Mouse (Mus musculus) limb, embryonic 11.5 days (tissue): ENCODE results near the gene Lrg1. TPM values are rescaled to one million over a fixed set of nuclear protein-coding genes. Genes with fewer than 3 reads are reported as not detected.

Source experiments
- ATAC-seq: fragments of 200-750 bp; cut with Nextera tagmentation; 2 replicates; pipeline ENCODE4 v1.8.0; 2017; ENCODE audit warnings: low read depth; ENCODE audit not compliant: insufficient number of reproducible peaks, low FRiP score, low TSS enrichment
- DNase-seq: peaks from one replicate; pipeline ENCODE4 v3.0.0-alpha.2; 2015; ENCODE audit warnings: low spot score
- H3K27ac ChIP-seq: fragments of 300-500 bp; sonication (generic); replicated peaks from 2 replicates; pipeline ENCODE4 v1.5.1; 2014; ENCODE audit warnings: low read depth, mild to moderate bottlenecking, low read length
- H3K27me3 ChIP-seq: fragments of 300-500 bp; sonication (generic); 2 replicates; pipeline ENCODE4 v1.6.1; 2014; ENCODE audit warnings: mild to moderate bottlenecking, low read length, mixed read lengths; ENCODE audit not compliant: control insufficient read depth, insufficient read depth
- H3K36me3 ChIP-seq: fragments of 300-500 bp; sonication (generic); 2 replicates; pipeline ENCODE4 v1.6.1; 2014; ENCODE audit warnings: mild to moderate bottlenecking, low read length, moderate library complexity, mixed read lengths; ENCODE audit not compliant: control insufficient read depth, insufficient read depth
- H3K4me1 ChIP-seq: fragments of 300-500 bp; sonication (generic); 2 replicates; pipeline ENCODE4 v1.6.1; 2014; ENCODE audit warnings: low read length, mixed read lengths; ENCODE audit not compliant: control insufficient read depth, insufficient read depth
- H3K4me2 ChIP-seq: fragments of 300-500 bp; sonication (generic); 2 replicates; pipeline ENCODE4 v1.6.1; 2014; ENCODE audit warnings: low read depth, mild to moderate bottlenecking, moderate library complexity; ENCODE audit not compliant: severe bottlenecking
- H3K4me3 ChIP-seq: fragments of 300-500 bp; sonication (generic); 2 replicates; pipeline ENCODE4 v1.5.1; 2014; ENCODE audit warnings: low read depth, low read length
- H3K9ac ChIP-seq: fragments of 300-500 bp; sonication (generic); 2 replicates; pipeline ENCODE4 v1.6.1; 2014; ENCODE audit warnings: mild to moderate bottlenecking, low read length
- H3K9me3 ChIP-seq: fragments of 300-500 bp; sonication (generic); 2 replicates; pipeline ENCODE4 v1.6.1; 2016; ENCODE audit warnings: low read length; ENCODE audit not compliant: control insufficient read depth
- WGBS: fragments of 180-500 bp; shearing (Covaris S2); extraction: QIAGEN DNeasy Blood & Tissue Kit; methylation state at CpG from one replicate; pipeline ENCODE4 v1.1.7; 2014; 5-methylcytosine and 5-hydroxymethylcytosine counted together
- polyA plus RNA-seq: library from polyadenylated mRNA; unstranded; fragments of >200 nt; fragmentation: Nextera tagmentation; extraction: Ambion mirVana; gene quantifications from 2 replicates; pipeline ENCODE4 v1.2.1, GENCODE M21; 2014

The Lrg1 gene
- polyA plus RNA-seq, result 0.28 TPM in 1 of 2 replicates, not detected in the other

GRCm38 (mm10) chr17:56121826-56122225 is at the start of gene Lrg1:
Gene Lrg1, minus strand, starts transcription at chr17:56122001.
- 61% methylated on average over 2 of the region's 2 CpGs for WGBS
- Histone ChIP-seq H3K9ac (no peak within 1 kb of the TSS), H3K4me3 (no peak within 1 kb of the TSS), H3K4me1 (peaks cover 15% of the 10 kb centered on the region), H3K27ac (no peak within 1 kb of the TSS), H3K9me3 (peaks cover 7% of the 10 kb centered on the region; the same call in 1 of the 2 replicates), H3K27me3 (peaks cover 72% of the 10 kb centered on the region), H3K36me3 (no peaks in the 10 kb centered on the region), H3K4me2 (no peak within 1 kb of the TSS)
- no peak for ATAC-seq
- no peak for DNase-seq

GRCm38 (mm10) chr17:56171456-56171855 is 49.7 kb upstream of the Lrg1 start:
- Histone ChIP-seq H3K4me1 (no peaks in the 10 kb centered on the region), H3K9me3 (no peaks in the 10 kb centered on the region), H3K4me3 (no peak overlapping the region), H3K9ac (no peak overlapping the region), H3K4me2 (no peak overlapping the region), H3K36me3 (peaks cover 2% of the 10 kb centered on the region; the same call in 1 of the 2 replicates), H3K27me3 (no peaks in the 10 kb centered on the region), H3K27ac (no peak overlapping the region)
- no peak for DNase-seq
- 88% methylated on average over 9 of the region's 9 CpGs for WGBS
- no peak for ATAC-seq

GRCm38 (mm10) chr17:56170636-56171035 is 48.8 kb upstream of the Lrg1 start:
- Histone ChIP-seq H3K9me3 (no peaks in the 10 kb centered on the region), H3K27me3 (no peaks in the 10 kb centered on the region), H3K4me2 (no peak overlapping the region), H3K9ac (no peak overlapping the region), H3K4me3 (no peak overlapping the region), H3K4me1 (no peaks in the 10 kb centered on the region), H3K27ac (peak overlapping the region; percentile 30; the same call in 1 of the 2 replicates), H3K36me3 (peaks cover 2% of the 10 kb centered on the region; the same call in 1 of the 2 replicates)
- WGBS, result 80% methylated on average over 10 of the region's 10 CpGs
- ATAC-seq (no peak), DNase-seq (no peak)

GRCm38 (mm10) chr17:56169830-56170229 is 48.0 kb upstream of the Lrg1 start:
- no peak overlapping the region for H3K9ac ChIP-seq
- ATAC-seq, result no peak

GRCm38 (mm10) chr17:56165671-56166070 is 43.9 kb upstream of the Lrg1 start:
- WGBS, result 69% methylated on average over 11 of the region's 11 CpGs
- Histone ChIP-seq H3K4me1 (0 out of 2 replicates have a peak, but pooled peaks cover 2% of the 10 kb centered on the region), H3K4me2 (no peak overlapping the region), H3K9ac (no peak overlapping the region), H3K36me3 (no peaks in the 10 kb centered on the region), H3K27ac (no peak overlapping the region), H3K27me3 (no peaks in the 10 kb centered on the region), H3K9me3 (no peaks in the 10 kb centered on the region), H3K4me3 (no peak overlapping the region)
- DNase-seq (no peak), ATAC-seq (no peak)

More at GRCm38 (mm10) chr17:56169830-56170229, 48.0 kb upstream of the Lrg1 start:
- Histone ChIP-seq H3K36me3 (no peaks in the 10 kb centered on the region), H3K9me3 (no peaks in the 10 kb centered on the region), H3K4me3 (no peak overlapping the region), H3K27me3 (no peaks in the 10 kb centered on the region), H3K4me2 (no peak overlapping the region), H3K27ac (no peak overlapping the region), H3K4me1 (no peaks in the 10 kb centered on the region)
- no peak for DNase-seq
- 75% methylated on average over 6 of the region's 6 CpGs for WGBS

GRCm38 (mm10) chr17:56164510-56164909 is 42.7 kb upstream of the Lrg1 start:
- 88% methylated on average over 3 of the region's 3 CpGs for whole genome bisulfite sequencing
- H3K9me3 ChIP-seq, result no peaks in the 10 kb centered on the region
- no peaks in the 10 kb centered on the region for H3K36me3 ChIP-seq
- H3K4me2 ChIP-seq, result no peak overlapping the region
- H3K4me1 ChIP-seq, result 0 out of 2 replicates have a peak, but pooled peaks cover 2% of the 10 kb centered on the region
- no peak overlapping the region for H3K4me3 ChIP-seq
- H3K9ac ChIP-seq, result no peak overlapping the region
- DNase-seq (no peak), ATAC-seq (no peak)
- H3K27me3 ChIP-seq, result no peaks in the 10 kb centered on the region
- no peak overlapping the region for H3K27ac ChIP-seq

- 81% methylated on average over 6 of the region's 6 CpGs for WGBS
- no peak overlapping the region for H3K4me2 ChIP-seq
- no peaks in the 10 kb centered on the region for H3K9me3 ChIP-seq
- no peak overlapping the region for H3K27ac ChIP-seq
- H3K36me3 ChIP-seq, result no peaks in the 10 kb centered on the region
- no peak overlapping the region for H3K4me3 ChIP-seq
- H3K27me3 ChIP-seq, result no peaks in the 10 kb centered on the region
- ATAC-seq (no peak), DNase-seq (no peak)
- 0 out of 2 replicates have a peak, but pooled peaks cover 2% of the 10 kb centered on the region for H3K4me1 ChIP-seq
- H3K9ac ChIP-seq, result no peak overlapping the region
These were observed 41.8 kb upstream of the Lrg1 start for GRCm38 (mm10) chr17:56163523-56164102.

- H3K27ac ChIP-seq, result no peak within 1 kb of the TSS
- ATAC-seq, result peak; percentile 96
These were observed 40.5 kb upstream of the Lrg1 start, which contains the start of gene Tnfaip8l1 for GRCm38 (mm10) chr17:56162231-56162774. Gene Tnfaip8l1, plus strand, starts transcription at chr17:56162477.

More at GRCm38 (mm10) chr17:56162231-56162774, 40.5 kb upstream of the Lrg1 start, which contains the start of gene Tnfaip8l1:
- no peaks in the 10 kb centered on the region for H3K9me3 ChIP-seq
- peak within 1 kb of the TSS; percentile 75 for H3K4me2 ChIP-seq
- peak; percentile 95 for DNase-seq
- H3K36me3 ChIP-seq, result no peaks in the 10 kb centered on the region
- 2% methylated on average over 30 of the region's 30 CpGs for WGBS
- H3K4me3 ChIP-seq, result peak within 1 kb of the TSS; percentile 44
- no peaks in the 10 kb centered on the region for H3K27me3 ChIP-seq
- peak within 1 kb of the TSS; percentile 58 for H3K9ac ChIP-seq
- H3K4me1 ChIP-seq, result 0 out of 2 replicates have a peak, but pooled peaks cover 2% of the 10 kb centered on the region
